Mouse (Mus musculus): ENCODE data around the gene Zdhhc7.

Zdhhc7 gene

GRCm38 (mm10) chr8:120067936-120068668 is 33.2 kb downstream of the Zdhhc7 start:
- DNase-seq (ENCODE audit: low read depth, low spot score), result no peak

GRCm38 (mm10) chr8:120066226-120066625 is 35.1 kb downstream of the Zdhhc7 start:
- no peak for DNase-seq (ENCODE audit: low read depth, low spot score)

GRCm38 (mm10) chr8:120065611-120066010 is 35.7 kb downstream of the Zdhhc7 start:
- DNase-seq (ENCODE audit: low read depth, low spot score), result no peak

GRCm38 (mm10) chr8:120063326-120063725 is 38.0 kb downstream of the Zdhhc7 start:
- DNase-seq (ENCODE audit: low read depth, low spot score), result no peak

- no peak for DNase-seq (ENCODE audit: low read depth, low spot score)
Measured at GRCm38 (mm10) chr8:120062742-120063141, 38.5 kb downstream of the Zdhhc7 start.

- no peak for DNase-seq (ENCODE audit: low read depth, low spot score)
Measured at GRCm38 (mm10) chr8:120057078-120057477, 44.2 kb downstream of the Zdhhc7 start.

- DNase-seq (ENCODE audit: low read depth, low spot score), result no peak
Measured at GRCm38 (mm10) chr8:120054833-120055232, 46.4 kb downstream of the Zdhhc7 start.

- DNase-seq (ENCODE audit: low read depth, low spot score), result no peak
Measured at GRCm38 (mm10) chr8:120052318-120052717, 49.0 kb downstream of the Zdhhc7 start.

- no peak for DNase-seq (ENCODE audit: low read depth, low spot score)
Measured at GRCm38 (mm10) chr8:120051908-120052307, 49.4 kb downstream of the Zdhhc7 start.

- no peak for DNase-seq (ENCODE audit: low read depth, low spot score)
Measured at GRCm38 (mm10) chr8:120051006-120051405, 50.3 kb downstream of the Zdhhc7 start.

GRCm38 (mm10) chr8:120050376-120050775 is 50.9 kb downstream of the Zdhhc7 start:
- DNase-seq (ENCODE audit: low read depth, low spot score), result no peak

GRCm38 (mm10) chr8:120049949-120050348 is 51.3 kb downstream of the Zdhhc7 start:
- no peak for DNase-seq (ENCODE audit: low read depth, low spot score)

GRCm38 (mm10) chr8:120046258-120047020 is 54.8 kb downstream of the Zdhhc7 start:
- DNase-seq (ENCODE audit: low read depth, low spot score), result peak; percentile 74

- no peak for DNase-seq (ENCODE audit: low read depth, low spot score)
Measured at GRCm38 (mm10) chr8:120045471-120045870, 55.8 kb downstream of the Zdhhc7 start.

- DNase-seq (ENCODE audit: low read depth, low spot score), result no peak
Measured at GRCm38 (mm10) chr8:120044907-120045306, 56.4 kb downstream of the Zdhhc7 start.

GRCm38 (mm10) chr8:120042542-120043312 is 58.6 kb downstream of the Zdhhc7 start:
- DNase-seq (ENCODE audit: low read depth, low spot score), result no peak

- peak; percentile 47 for DNase-seq (ENCODE audit: low read depth, low spot score)
Measured at GRCm38 (mm10) chr8:120040861-120041260, 60.4 kb downstream of the Zdhhc7 start.

- no peak for DNase-seq (ENCODE audit: low read depth, low spot score)
Measured at GRCm38 (mm10) chr8:120039313-120039919, 61.9 kb downstream of the Zdhhc7 start.

GRCm38 (mm10) chr8:120038741-120039140 is 62.5 kb downstream of the Zdhhc7 start:
- no peak for DNase-seq (ENCODE audit: low read depth, low spot score)

- no peak for DNase-seq (ENCODE audit: low read depth, low spot score)
Measured at GRCm38 (mm10) chr8:120037611-120038010, 63.7 kb downstream of the Zdhhc7 start.

- DNase-seq (ENCODE audit: low read depth, low spot score), result no peak
Measured at GRCm38 (mm10) chr8:120037199-120037598, 64.1 kb downstream of the Zdhhc7 start.

GRCm38 (mm10) chr8:120036578-120036977 is 64.7 kb downstream of the Zdhhc7 start:
- DNase-seq (ENCODE audit: low read depth, low spot score), result no peak
